Mouse (Mus musculus): ENCODE measurements around the gene Cwh43.

GRCm38 (mm10) chr5:73455307-73455687 lies 49.4 kb downstream of the Cwh43 start:
- no peak for TF ChIP-seq CTCF (IDR thresholded peaks at IDR 0.05)
- TF ChIP-seq POLR2A (IDR thresholded peaks at IDR 0.05; ENCODE audit: insufficient read depth, low read depth, low read length), result no peak
